Mouse (Mus musculus): Measurements from ENCODE around the gene Shroom2.

Shroom2 gene

GRCm38 (mm10) chrX:152705397-152705796 is 63.9 kb downstream of the Shroom2 start:
- intact Hi-C loops (cut with DNase I), result loop anchor here (2.0 to 5.0 kb wide), 2 partner anchors 62 to 113 kb away; partner anchors contain the start of gene Shroom2

DNA sequence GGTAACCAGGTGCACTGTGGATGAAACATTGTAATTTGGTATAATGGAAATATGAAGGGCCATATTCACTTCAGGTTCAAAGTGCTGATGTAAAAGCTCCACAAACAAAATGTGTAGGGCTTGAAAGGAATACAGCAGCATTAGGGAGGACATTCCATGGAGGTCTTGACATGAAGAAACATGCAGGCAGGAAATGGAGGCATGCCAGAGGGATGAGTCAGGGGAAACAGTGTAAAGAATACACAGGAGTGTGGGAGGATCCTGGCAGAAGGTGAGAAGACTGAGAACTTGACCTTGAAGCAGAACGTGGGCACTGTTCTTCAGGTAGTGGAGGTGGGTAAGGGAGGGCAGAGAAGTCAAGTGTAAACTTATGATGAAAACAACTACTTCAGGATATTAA is 65.6 kb downstream of the Shroom2 start:
- intact Hi-C loops (cut with DNase I), result loop anchor here (2.0 kb wide), 1 partner anchor 115 kb away; no protein-coding TSS in a partner anchor

GRCm38 (mm10) chrX:152701679-152702078 is 67.6 kb downstream of the Shroom2 start:
- intact Hi-C loops (cut with DNase I), result no loop called here

GRCm38 (mm10) chrX:152690788-152691291 is 78.4 kb downstream of the Shroom2 start:
- intact Hi-C loops (cut with DNase I), result no loop called here

GRCm38 (mm10) chrX:152679190-152679814 is 90.0 kb downstream of the Shroom2 start:
- intact Hi-C loops (cut with DNase I), result no loop called here

DNA sequence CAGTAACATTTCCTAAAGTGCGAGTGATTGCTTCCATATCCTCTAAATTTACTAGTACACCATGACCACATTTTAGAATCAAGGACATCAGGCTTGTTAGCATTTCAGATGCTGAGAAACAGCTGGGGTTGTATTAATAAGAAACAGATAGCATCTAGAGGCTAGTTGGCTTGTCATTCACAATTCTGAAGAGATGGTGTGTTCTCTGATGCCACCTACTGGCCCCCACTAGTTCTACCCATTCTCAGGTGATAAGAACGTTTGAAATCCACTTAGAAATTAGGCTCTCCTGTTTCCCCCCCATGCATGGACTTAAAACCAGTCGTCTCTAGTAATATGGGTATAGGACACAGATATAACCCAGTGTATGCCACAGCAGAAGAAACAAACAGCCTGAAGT is 92.9 kb downstream of the Shroom2 start:
- intact Hi-C loops (cut with DNase I), result no loop called here

DNA sequence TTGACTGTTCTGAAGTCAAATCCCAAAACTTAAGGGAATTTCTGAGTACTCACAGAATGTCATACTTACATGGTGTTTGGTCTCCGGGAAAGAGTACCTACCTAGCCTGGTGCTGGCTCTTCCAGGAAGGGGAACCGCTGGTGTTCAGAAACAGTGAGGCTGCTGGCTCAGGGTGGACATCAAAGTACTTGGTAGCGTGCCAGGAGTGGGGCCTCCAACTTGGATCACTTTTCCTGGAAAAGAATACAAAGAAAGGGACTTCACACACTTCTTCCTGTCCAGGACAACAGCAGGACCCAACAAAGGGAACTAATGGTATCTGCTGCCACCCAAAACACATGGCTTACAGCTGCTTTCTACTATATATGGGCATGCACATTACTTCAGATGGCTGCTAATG is 95.8 kb downstream of the Shroom2 start:
- intact Hi-C loops (cut with DNase I), result no loop called here

DNA sequence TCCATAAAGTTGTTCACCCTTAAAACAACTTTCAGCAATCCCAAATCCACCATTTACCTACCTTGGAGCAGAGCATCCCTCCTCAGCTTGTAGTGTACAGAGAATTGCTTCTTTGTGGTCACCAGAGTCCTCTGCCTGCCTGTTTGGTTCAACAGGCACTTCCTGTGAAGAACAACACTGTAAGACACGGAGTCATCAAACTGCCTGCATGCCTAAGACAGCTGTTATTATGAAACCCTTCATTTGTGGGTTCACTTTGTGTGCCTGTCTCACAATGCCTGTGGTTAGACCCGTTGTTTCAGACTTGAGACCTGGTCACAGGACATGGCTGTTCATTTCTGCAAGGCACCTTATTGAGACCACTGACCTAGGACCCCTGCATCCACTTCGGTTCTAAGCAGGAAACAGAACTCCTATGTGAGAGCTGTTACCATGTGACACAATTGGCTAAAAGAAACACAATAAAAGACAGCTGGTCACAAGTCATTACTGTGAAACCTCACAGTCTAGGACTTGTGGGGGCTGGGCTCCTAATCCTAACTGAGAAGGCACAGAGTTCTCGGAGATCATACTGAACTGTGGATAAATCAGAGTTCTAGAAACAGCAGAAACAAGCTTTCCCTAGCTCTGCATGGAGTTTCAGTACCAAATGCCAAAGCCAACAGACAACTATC is 111.8 kb downstream of the Shroom2 start:
- intact Hi-C loops (cut with DNase I), result no loop called here

DNA sequence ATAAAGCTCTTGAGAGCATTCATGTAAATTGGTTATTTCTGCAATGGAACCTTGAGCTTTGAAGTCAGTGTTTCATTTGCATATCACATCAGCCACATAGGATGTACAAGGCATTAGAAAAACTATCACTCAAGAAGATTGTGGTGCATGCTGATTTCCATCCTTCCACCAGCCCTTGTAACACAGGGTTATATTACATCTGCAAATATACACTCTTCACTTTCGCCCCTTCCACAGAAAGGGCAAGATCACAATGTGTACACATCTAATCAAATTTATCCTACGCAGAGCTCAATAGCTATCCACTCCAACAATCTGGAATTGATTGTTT is 112.7 kb downstream of the Shroom2 start:
- intact Hi-C loops (cut with DNase I), result no loop called here

- intact Hi-C loops (cut with DNase I), result no loop called here
Measured at GRCm38 (mm10) chrX:152655796-152656608, 113.3 kb downstream of the Shroom2 start.

GRCm38 (mm10) chrX:152652676-152653075 is 116.6 kb downstream of the Shroom2 start:
- intact Hi-C loops (cut with DNase I), result no loop called here

DNA sequence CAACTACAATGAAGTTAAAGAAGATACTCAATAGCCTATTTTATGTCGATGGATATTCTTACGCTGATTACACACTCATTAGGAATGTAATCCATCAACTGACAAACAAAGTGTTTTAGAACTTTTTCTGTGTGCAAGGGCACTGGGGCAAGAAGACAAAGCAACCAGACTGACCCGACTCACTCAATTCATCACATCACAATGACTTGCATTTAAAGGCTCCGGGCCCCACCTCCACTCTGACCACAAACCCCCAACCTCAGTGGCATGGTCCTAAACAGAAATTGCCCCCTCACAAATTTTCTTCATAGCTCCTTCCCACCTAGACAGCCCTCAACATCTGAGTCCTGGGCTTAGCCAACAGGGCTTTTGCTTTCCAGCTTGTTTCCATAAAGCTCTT is 124.4 kb downstream of the Shroom2 start:
- intact Hi-C loops (cut with DNase I), result no loop called here

DNA sequence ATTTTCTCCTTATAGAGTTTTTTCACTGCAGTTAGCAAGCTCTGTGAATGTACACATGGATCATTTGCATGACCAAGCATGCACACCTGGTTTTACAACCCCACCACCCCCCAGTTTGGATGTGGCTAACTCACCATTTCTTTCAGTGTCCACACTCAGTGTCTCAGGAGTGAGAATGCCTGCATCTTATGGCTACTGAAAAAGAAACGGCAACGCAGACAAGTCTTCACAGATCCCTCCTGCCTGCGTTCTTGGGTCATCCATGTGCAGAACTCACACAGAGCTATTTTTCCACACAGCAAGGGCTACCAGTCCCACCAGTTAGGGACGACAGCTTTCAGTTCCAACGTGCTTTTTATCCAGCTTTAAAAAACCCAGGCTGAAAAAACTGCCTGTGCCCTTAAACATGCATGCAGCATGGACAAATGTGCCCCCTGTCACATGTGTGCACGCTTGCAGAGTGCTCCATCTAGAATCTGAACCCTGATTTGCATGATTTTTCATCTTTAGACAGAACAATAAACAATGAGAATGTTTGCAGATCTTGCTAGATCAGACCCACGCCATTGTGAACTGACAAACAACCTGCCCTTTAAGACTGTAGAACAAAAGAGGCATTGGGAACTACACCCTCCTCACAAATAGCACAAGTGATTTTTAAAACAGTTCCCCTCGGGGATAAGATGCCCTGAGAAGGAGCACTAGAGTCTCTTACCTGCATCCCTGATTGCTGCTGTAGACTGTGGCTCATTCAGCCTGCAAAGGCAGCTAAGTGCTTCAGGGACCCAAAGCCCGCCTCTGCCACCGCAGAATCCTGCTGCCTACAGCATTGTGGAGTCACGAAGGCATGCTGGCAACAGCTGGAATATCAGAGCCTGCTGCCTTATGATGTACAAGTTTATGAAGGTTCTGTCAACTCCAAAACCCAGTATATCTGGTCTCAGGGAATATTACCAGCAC is 125.3 kb downstream of the Shroom2 start:
- intact Hi-C loops (cut with DNase I), result no loop called here

DNA sequence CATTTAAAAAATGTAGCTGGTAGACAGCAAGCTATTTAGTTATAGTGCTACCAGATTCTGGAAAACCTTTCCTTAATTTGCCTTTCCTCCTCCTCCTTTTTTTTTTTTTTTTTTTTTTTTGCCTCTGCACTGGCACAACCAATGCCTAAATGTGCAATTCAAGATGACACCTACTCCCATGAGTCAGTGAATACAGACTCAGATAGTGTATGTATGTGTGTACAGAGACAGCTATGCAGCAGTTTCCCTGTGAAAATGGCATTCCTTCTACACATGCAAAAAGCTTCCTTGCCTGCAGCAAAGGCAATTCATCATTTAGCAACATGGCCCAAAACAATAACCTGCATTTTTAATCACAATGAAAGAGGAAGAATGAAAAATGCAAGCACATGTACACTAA is 126.1 kb downstream of the Shroom2 start:
- intact Hi-C loops (cut with DNase I), result no loop called here

- intact Hi-C loops (cut with DNase I), result no loop called here
Measured at GRCm38 (mm10) chrX:152642627-152643026, 126.6 kb downstream of the Shroom2 start.

- intact Hi-C loops (cut with DNase I), result no loop called here
Measured at GRCm38 (mm10) chrX:152635397-152635796, 133.9 kb downstream of the Shroom2 start.

GRCm38 (mm10) chrX:152621407-152621806 is 147.9 kb downstream of the Shroom2 start:
- intact Hi-C loops (cut with DNase I), result no loop called here

DNA sequence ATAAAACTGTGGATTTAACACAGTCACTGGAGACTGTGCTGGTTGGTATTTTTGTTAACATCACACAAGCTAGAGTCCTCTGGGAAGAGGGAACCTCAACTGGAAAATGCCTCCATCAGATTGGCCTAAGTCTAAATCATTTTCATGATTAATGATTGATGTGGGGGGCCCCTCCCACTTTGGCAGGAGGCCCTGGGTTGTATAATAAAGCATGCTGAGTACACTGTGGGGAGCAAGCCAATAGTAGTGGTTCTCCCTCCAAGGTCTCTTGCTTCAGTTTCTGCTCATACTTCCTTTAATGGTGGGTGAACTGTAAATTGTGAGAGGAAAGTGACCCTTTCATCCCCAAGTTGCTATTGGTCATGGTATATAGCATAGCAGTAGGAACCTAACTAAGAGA is 148.3 kb downstream of the Shroom2 start:
- intact Hi-C loops (cut with DNase I), result no loop called here

DNA sequence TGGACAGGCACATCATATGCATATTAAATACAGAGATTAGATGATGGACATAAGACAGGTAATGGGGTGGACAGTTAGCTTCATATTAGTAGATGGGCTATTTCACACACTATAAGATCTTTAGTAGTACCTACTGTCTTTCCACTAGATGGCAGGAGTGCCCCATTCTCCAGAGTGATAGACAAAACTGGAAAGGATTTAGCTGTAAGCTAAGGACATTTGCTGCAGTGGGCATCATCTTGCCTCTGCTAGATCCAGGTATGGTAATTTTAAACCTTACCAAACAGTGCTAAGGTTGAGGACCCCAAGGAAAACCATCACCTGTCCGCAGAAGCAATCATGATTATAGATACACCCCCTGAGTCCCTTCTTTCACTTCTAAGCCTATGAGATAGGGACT is 150.8 kb downstream of the Shroom2 start:
- intact Hi-C loops (cut with DNase I), result loop anchor here (5.0 kb wide), 1 partner anchor 199 kb away; no protein-coding TSS in a partner anchor

- intact Hi-C loops (cut with DNase I), result no loop called here
Measured at GRCm38 (mm10) chrX:152563034-152563433, 206.2 kb downstream of the Shroom2 start, which contains the start of gene Cldn34a. Gene Cldn34a, plus strand, starts transcription at chrX:152563334.

All from adrenal gland (tissue).